Mouse (Mus musculus): Measurements from ENCODE around the gene Adcy3. TPM values are rescaled to one million over a fixed set of nuclear protein-coding genes. Genes with fewer than 3 reads are reported as not detected.

Gene Adcy3
- polyA plus RNA-seq, 1 experiment from 2014 or later = 4.7 TPM

DNA sequence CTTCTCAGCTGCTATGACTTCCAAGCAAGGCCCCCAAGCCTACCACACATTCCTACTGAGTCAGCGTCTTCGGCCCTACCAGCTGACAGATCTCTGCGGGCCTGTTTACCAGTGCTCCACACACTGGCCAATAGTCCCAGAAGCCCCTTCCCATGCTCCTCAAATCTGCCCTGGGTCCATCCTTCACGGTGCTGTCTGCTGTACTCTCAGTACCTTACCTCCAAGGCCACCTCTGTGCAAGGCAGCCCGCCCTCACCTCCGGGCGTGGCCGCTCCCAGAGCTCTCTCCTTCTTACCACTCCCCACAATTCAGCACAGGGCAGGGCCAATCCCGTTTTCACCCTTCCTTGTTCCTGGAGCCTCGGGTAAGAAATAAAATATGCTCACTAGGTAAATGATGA, 112.8 kb downstream of the Adcy3 start:
- no peaks in the 10 kb centered on the region for H3K9me3 ChIP-seq (replicated peaks)
- H3K9ac ChIP-seq = no peak overlapping the region
- H3K27me3 ChIP-seq = no peaks in the 10 kb centered on the region
- no peak overlapping the region for H3K27ac ChIP-seq
- H3K4me3 ChIP-seq = no peak overlapping the region
- peaks cover 6% of the 10 kb centered on the region; the same call in 1 of the 2 replicates for H3K4me1 ChIP-seq (replicated peaks)
- no peak for ATAC-seq (replicated peaks; ENCODE audit: insufficient number of reproducible peaks, insufficient read depth, low FRiP score, low read depth)
- WGBS = 77% methylated on average over 10 of the region's 10 CpGs
- H3K4me2 ChIP-seq = no peak overlapping the region
- 0 out of 2 replicates have a peak, but pooled peaks cover 4% of the 10 kb centered on the region for H3K36me3 ChIP-seq

DNA sequence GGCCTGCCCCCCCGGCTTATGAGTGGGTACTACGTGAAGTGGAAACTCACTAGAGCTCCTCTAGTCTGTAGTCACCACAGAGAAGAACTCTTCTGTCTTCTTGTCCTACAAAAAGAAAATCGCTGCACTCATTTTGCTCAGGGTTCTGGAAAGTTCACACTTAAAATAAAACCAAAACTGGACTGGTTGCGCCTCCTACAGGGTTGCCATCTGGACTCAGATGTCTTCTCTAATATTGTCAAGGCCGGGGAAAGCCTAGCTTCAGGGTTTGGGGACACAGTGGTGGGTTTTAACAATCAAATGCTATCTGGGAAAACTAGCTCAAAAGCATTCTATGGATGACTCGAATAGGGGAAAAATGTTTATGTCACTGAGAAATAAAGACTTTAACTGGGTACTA, 116.9 kb downstream of the Adcy3 start:
- H3K9me3 ChIP-seq (replicated peaks) = no peaks in the 10 kb centered on the region
- peaks cover 16% of the 10 kb centered on the region for H3K36me3 ChIP-seq
- H3K27ac ChIP-seq = no peak overlapping the region
- WGBS = 87% methylated on average over 6 of the region's 6 CpGs
- no peak overlapping the region for H3K4me3 ChIP-seq
- H3K9ac ChIP-seq = no peak overlapping the region
- no peaks in the 10 kb centered on the region for H3K27me3 ChIP-seq
- ATAC-seq (replicated peaks; ENCODE audit: insufficient number of reproducible peaks, insufficient read depth, low FRiP score, low read depth) = no peak
- no peak overlapping the region for H3K4me2 ChIP-seq
- H3K4me1 ChIP-seq (replicated peaks) = no peaks in the 10 kb centered on the region

- Histone ChIP-seq H3K9ac (no peak overlapping the region), H3K27me3 (no peaks in the 10 kb centered on the region), H3K4me2 (no peak overlapping the region), H3K4me3 (no peak overlapping the region), H3K4me1 (replicated peaks) (no peaks in the 10 kb centered on the region), H3K27ac (no peak overlapping the region), H3K36me3 (peaks cover 19% of the 10 kb centered on the region), H3K9me3 (replicated peaks) (no peaks in the 10 kb centered on the region)
- ATAC-seq (replicated peaks; ENCODE audit: insufficient number of reproducible peaks, insufficient read depth, low FRiP score, low read depth) = no peak
- 83% methylated on average over 16 of the region's 16 CpGs for WGBS
These were observed 120.1 kb downstream of the Adcy3 start for GRCm38 (mm10) chr12:4252742-4253655.

Other genes with a start within 250 kb of the Adcy3 start
- gene Pomc, start 178.2 kb upstream of the Adcy3 start, polyA plus RNA-seq (2015; fragmentation: Nextera tagmentation; extraction: Ambion mirVana) = 1.2 and 1.6 TPM in 2 replicates
- 5.1 and 5.4 TPM in 2 replicates for gene Efr3b, start 94.2 kb upstream of the Adcy3 start, polyA plus RNA-seq (2015; fragmentation: Nextera tagmentation; extraction: Ambion mirVana)
- gene Dnajc27, start 50.5 kb upstream of the Adcy3 start, polyA plus RNA-seq (2015; fragmentation: Nextera tagmentation; extraction: Ambion mirVana) = 7.5 and 7.8 TPM in 2 replicates
- gene Ptrhd1, start 100.9 kb downstream of the Adcy3 start, polyA plus RNA-seq (2015; fragmentation: Nextera tagmentation; extraction: Ambion mirVana) = 5.6 and 6.6 TPM in 2 replicates
- 6.4 and 8.7 TPM in 2 replicates for gene Cenpo, start 101.2 kb downstream of the Adcy3 start, polyA plus RNA-seq (2015; fragmentation: Nextera tagmentation; extraction: Ambion mirVana)